Mouse (Mus musculus): Measurements from ENCODE around the gene Kxd1.
A peak's percentile ranks its signal among the peaks of the same experiment; 100 is the strongest.

The Kxd1 gene

GRCm38 (mm10) chr8:70541081-70541480 is 13.3 kb upstream of the Kxd1 start:
- Histone ChIP-seq H3K27me3 (ENCODE audit: insufficient read depth, low read length) (no peaks in the 10 kb centered on the region), H3K36me3 (ENCODE audit: insufficient read depth, low read length) (peaks cover 57% of the 10 kb centered on the region), H3K4me3 (replicated peaks; ENCODE audit: low read length) (peak overlapping the region; percentile 98), H3K4me1 (replicated peaks; ENCODE audit: low read depth, low read length) (peaks cover 61% of the 10 kb centered on the region), H3K9me3 (ENCODE audit: low read length) (no peaks in the 10 kb centered on the region)
- TF ChIP-seq NANOG (IDR thresholded peaks at IDR 0.05; ENCODE audit: borderline replicate concordance, low read length) = no peak

GRCm38 (mm10) chr8:70540507-70541071 is 12.8 kb upstream of the Kxd1 start:
- Histone ChIP-seq H3K36me3 (ENCODE audit: insufficient read depth, low read length) (peaks cover 57% of the 10 kb centered on the region), H3K4me3 (replicated peaks; ENCODE audit: low read length) (peak overlapping the region; percentile 98), H3K9me3 (ENCODE audit: low read length) (no peaks in the 10 kb centered on the region), H3K27me3 (ENCODE audit: insufficient read depth, low read length) (no peaks in the 10 kb centered on the region), H3K4me1 (replicated peaks; ENCODE audit: low read depth, low read length) (peaks cover 56% of the 10 kb centered on the region)
- no peak for TF ChIP-seq NANOG (IDR thresholded peaks at IDR 0.05; ENCODE audit: borderline replicate concordance, low read length)
- TF ChIP-seq CTCF (conservative IDR thresholded peaks at IDR 0.05; ENCODE audit: low read length) = no peak
- no peak for TF ChIP-seq POU5F1 (IDR thresholded peaks at IDR 0.05; ENCODE audit: borderline replicate concordance, low read length)

GRCm38 (mm10) chr8:70540013-70540506 is 12.3 kb upstream of the Kxd1 start:
- no peaks in the 10 kb centered on the region for H3K27me3 ChIP-seq (ENCODE audit: insufficient read depth, low read length)
- H3K36me3 ChIP-seq (ENCODE audit: insufficient read depth, low read length) = peaks cover 58% of the 10 kb centered on the region
- peak overlapping the region; percentile 98 for H3K4me3 ChIP-seq (replicated peaks; ENCODE audit: low read length)
- H3K4me1 ChIP-seq (replicated peaks; ENCODE audit: low read depth, low read length) = peaks cover 52% of the 10 kb centered on the region
- TF ChIP-seq POU5F1 (IDR thresholded peaks at IDR 0.05; ENCODE audit: borderline replicate concordance, low read length) = no peak
- TF ChIP-seq NANOG (IDR thresholded peaks at IDR 0.05; ENCODE audit: borderline replicate concordance, low read length) = no peak
- no peak for TF ChIP-seq CTCF (conservative IDR thresholded peaks at IDR 0.05; ENCODE audit: low read length)
- H3K9me3 ChIP-seq (ENCODE audit: low read length) = no peaks in the 10 kb centered on the region

- TF ChIP-seq CTCF (conservative IDR thresholded peaks at IDR 0.05; ENCODE audit: low read length) (no peak), POU5F1 (IDR thresholded peaks at IDR 0.05; ENCODE audit: borderline replicate concordance, low read length) (peak; percentile 99)
- Histone ChIP-seq H3K4me3 (replicated peaks; ENCODE audit: low read length) (peak within 1 kb of the TSS; percentile 98), H3K36me3 (ENCODE audit: insufficient read depth, low read length) (peaks cover 59% of the 10 kb centered on the region), H3K27me3 (ENCODE audit: insufficient read depth, low read length) (no peaks in the 10 kb centered on the region), H3K9me3 (ENCODE audit: low read length) (no peaks in the 10 kb centered on the region), H3K4me1 (replicated peaks; ENCODE audit: low read depth, low read length) (peaks cover 53% of the 10 kb centered on the region)
These were observed 11.5 kb upstream of the Kxd1 start, which contains the start of gene Ell for GRCm38 (mm10) chr8:70539077-70539813. TSS of gene Ell (plus strand) at chr8:70539457.

GRCm38 (mm10) chr8:70538633-70539076 is 10.9 kb upstream of the Kxd1 start:
- Histone ChIP-seq H3K36me3 (ENCODE audit: insufficient read depth, low read length) (peaks cover 59% of the 10 kb centered on the region), H3K4me3 (replicated peaks; ENCODE audit: low read length) (peak overlapping the region; percentile 98), H3K9me3 (ENCODE audit: low read length) (no peaks in the 10 kb centered on the region), H3K27me3 (ENCODE audit: insufficient read depth, low read length) (no peaks in the 10 kb centered on the region), H3K4me1 (replicated peaks; ENCODE audit: low read depth, low read length) (peaks cover 50% of the 10 kb centered on the region)
- TF ChIP-seq NANOG (IDR thresholded peaks at IDR 0.05; ENCODE audit: borderline replicate concordance, low read length) (no peak), POU5F1 (IDR thresholded peaks at IDR 0.05; ENCODE audit: borderline replicate concordance, low read length) (no peak), CTCF (conservative IDR thresholded peaks at IDR 0.05; ENCODE audit: low read length) (no peak)

- Histone ChIP-seq H3K4me3 (replicated peaks; ENCODE audit: low read length) (peak overlapping the region; percentile 98), H3K27me3 (ENCODE audit: insufficient read depth, low read length) (no peaks in the 10 kb centered on the region), H3K36me3 (ENCODE audit: insufficient read depth, low read length) (peaks cover 59% of the 10 kb centered on the region), H3K4me1 (replicated peaks; ENCODE audit: low read depth, low read length) (peaks cover 45% of the 10 kb centered on the region), H3K9me3 (ENCODE audit: low read length) (no peaks in the 10 kb centered on the region)
- no peak for TF ChIP-seq CTCF (conservative IDR thresholded peaks at IDR 0.05; ENCODE audit: low read length)
- no peak for TF ChIP-seq POU5F1 (IDR thresholded peaks at IDR 0.05; ENCODE audit: borderline replicate concordance, low read length)
- TF ChIP-seq NANOG (IDR thresholded peaks at IDR 0.05; ENCODE audit: borderline replicate concordance, low read length) = no peak
These were observed 10.3 kb upstream of the Kxd1 start for GRCm38 (mm10) chr8:70538024-70538579.

GRCm38 (mm10) chr8:70535701-70536100 is 7.9 kb upstream of the Kxd1 start:
- Histone ChIP-seq H3K36me3 (ENCODE audit: insufficient read depth, low read length) (peaks cover 68% of the 10 kb centered on the region), H3K4me1 (replicated peaks; ENCODE audit: low read depth, low read length) (peaks cover 40% of the 10 kb centered on the region), H3K9me3 (ENCODE audit: low read length) (no peaks in the 10 kb centered on the region), H3K4me3 (replicated peaks; ENCODE audit: low read length) (no peak overlapping the region), H3K27me3 (ENCODE audit: insufficient read depth, low read length) (no peaks in the 10 kb centered on the region)
- TF ChIP-seq CTCF (conservative IDR thresholded peaks at IDR 0.05; ENCODE audit: low read length) = no peak
- TF ChIP-seq POU5F1 (IDR thresholded peaks at IDR 0.05; ENCODE audit: borderline replicate concordance, low read length) = no peak
- TF ChIP-seq NANOG (IDR thresholded peaks at IDR 0.05; ENCODE audit: borderline replicate concordance, low read length) = no peak

GRCm38 (mm10) chr8:70535221-70535620 is 7.5 kb upstream of the Kxd1 start:
- Histone ChIP-seq H3K9me3 (ENCODE audit: low read length) (no peaks in the 10 kb centered on the region), H3K4me1 (replicated peaks; ENCODE audit: low read depth, low read length) (peaks cover 38% of the 10 kb centered on the region), H3K4me3 (replicated peaks; ENCODE audit: low read length) (no peak overlapping the region), H3K27me3 (ENCODE audit: insufficient read depth, low read length) (no peaks in the 10 kb centered on the region), H3K36me3 (ENCODE audit: insufficient read depth, low read length) (peaks cover 73% of the 10 kb centered on the region)
- TF ChIP-seq POU5F1 (IDR thresholded peaks at IDR 0.05; ENCODE audit: borderline replicate concordance, low read length) (no peak), NANOG (IDR thresholded peaks at IDR 0.05; ENCODE audit: borderline replicate concordance, low read length) (no peak), CTCF (conservative IDR thresholded peaks at IDR 0.05; ENCODE audit: low read length) (no peak)
